Mouse (Mus musculus) ES-E14 (cell line): Measurements from ENCODE around the gene Gm10644. TPM values are rescaled to one million over a fixed set of nuclear protein-coding genes. Genes with fewer than 3 reads are reported as not detected.

Experiments
- DNase-seq: peaks from one replicate; pipeline ENCODE4 v3.0.0-alpha.2; 2013; ENCODE audit warnings: low read depth, low spot score
- H3K27ac ChIP-seq: 2 replicates; pipeline ENCODE4 v1.5.1; 2012; ENCODE audit warnings: low read depth, mild to moderate bottlenecking, low read length, moderate library complexity, mixed read lengths; ENCODE audit not compliant: poor library complexity, insufficient read depth, severe bottlenecking
- H3K36me3 ChIP-seq: 2 replicates; pipeline ENCODE4 v1.6.1; 2012; ENCODE audit warnings: mild to moderate bottlenecking, low read length, moderate library complexity, mixed read lengths; ENCODE audit not compliant: control insufficient read depth, poor library complexity, insufficient read depth, severe bottlenecking
- H3K4me1 ChIP-seq, 2 experiments: fragments of 150-350 bp in 1 of 2; sonication (generic) in 1 of 2; 2 replicates each; pipeline ENCODE4 v1.6.1; 2012; ENCODE audit warnings: low read length in 2 of 2, mild to moderate bottlenecking in 1 of 2, mixed read lengths in 1 of 2; ENCODE audit not compliant: control insufficient read depth in 2 of 2, insufficient read depth in 2 of 2, poor library complexity in 1 of 2
- H3K4me3 ChIP-seq, 2 experiments: fragments of 150-350 bp in 1 of 2; sonication (generic) in 1 of 2; 2 replicates each; pipeline ENCODE4 v1.5.1; 2012; ENCODE audit warnings: low read length in 2 of 2, low read depth in 1 of 2, mild to moderate bottlenecking in 1 of 2, mixed read lengths in 1 of 2; ENCODE audit not compliant: insufficient read depth in 1 of 2, poor library complexity in 1 of 2, severe bottlenecking in 1 of 2
- H3K9ac ChIP-seq: 2 replicates; pipeline ENCODE4 v1.6.1; 2012; ENCODE audit warnings: low read depth, mild to moderate bottlenecking, low read length, mixed read lengths; ENCODE audit not compliant: poor library complexity, insufficient read depth, severe bottlenecking
- H3K9me3 ChIP-seq: fragments of 150-350 bp; sonication (generic); 2 replicates; pipeline ENCODE4 v1.6.1; 2012; ENCODE audit warnings: low read depth, mild to moderate bottlenecking, low read length; ENCODE audit not compliant: control insufficient read depth, insufficient read depth
- CHD2 ChIP-seq: IDR thresholded peaks from 2 replicates; pipeline ENCODE4 v1.6.1; 2014; ENCODE audit warnings: mild to moderate bottlenecking, low read depth, low read length, inconsistent platforms
- HCFC1 ChIP-seq: IDR thresholded peaks from 2 replicates; pipeline ENCODE4 v1.6.1; 2012; ENCODE audit warnings: low read length, inconsistent platforms, borderline replicate concordance; ENCODE audit not compliant: insufficient read depth
- MAFK ChIP-seq: IDR thresholded peaks from 2 replicates; pipeline ENCODE4 v1.6.1; 2014; ENCODE audit warnings: mild to moderate bottlenecking, low read depth, low read length, inconsistent platforms; ENCODE audit not compliant: insufficient read depth
- ZC3H11A ChIP-seq: IDR thresholded peaks from 2 replicates; pipeline ENCODE4 v1.6.1; 2012; ENCODE audit warnings: low read depth, mild to moderate bottlenecking, inconsistent platforms, low read length, borderline replicate concordance
- ZNF384 ChIP-seq: IDR thresholded peaks from 2 replicates; pipeline ENCODE4 v1.6.1; 2012; ENCODE audit warnings: low read depth, low read length, inconsistent platforms
- in situ Hi-C, 2 experiments: fragments of 600-800 bp; cut with MboI; formaldehyde crosslinking; loops; one replicate each; pipeline ENCODE4 v1.15.1; 2025; ENCODE audit warnings: low sequenced_read_pairs in 2 of 2, inconsistent platforms in 1 of 2; ENCODE audit not compliant: unreplicated experiment in 2 of 2
- total RNA-seq: library from RNA; depleted of rRNA; stranded (reverse); fragments of 300-350 nt; gene quantifications from 2 replicates; pipeline ENCODE4 v1.2.3, GENCODE M21; 2012

Gene Gm10644
- total RNA-seq, 1 experiment: 1.8 TPM

DNA sequence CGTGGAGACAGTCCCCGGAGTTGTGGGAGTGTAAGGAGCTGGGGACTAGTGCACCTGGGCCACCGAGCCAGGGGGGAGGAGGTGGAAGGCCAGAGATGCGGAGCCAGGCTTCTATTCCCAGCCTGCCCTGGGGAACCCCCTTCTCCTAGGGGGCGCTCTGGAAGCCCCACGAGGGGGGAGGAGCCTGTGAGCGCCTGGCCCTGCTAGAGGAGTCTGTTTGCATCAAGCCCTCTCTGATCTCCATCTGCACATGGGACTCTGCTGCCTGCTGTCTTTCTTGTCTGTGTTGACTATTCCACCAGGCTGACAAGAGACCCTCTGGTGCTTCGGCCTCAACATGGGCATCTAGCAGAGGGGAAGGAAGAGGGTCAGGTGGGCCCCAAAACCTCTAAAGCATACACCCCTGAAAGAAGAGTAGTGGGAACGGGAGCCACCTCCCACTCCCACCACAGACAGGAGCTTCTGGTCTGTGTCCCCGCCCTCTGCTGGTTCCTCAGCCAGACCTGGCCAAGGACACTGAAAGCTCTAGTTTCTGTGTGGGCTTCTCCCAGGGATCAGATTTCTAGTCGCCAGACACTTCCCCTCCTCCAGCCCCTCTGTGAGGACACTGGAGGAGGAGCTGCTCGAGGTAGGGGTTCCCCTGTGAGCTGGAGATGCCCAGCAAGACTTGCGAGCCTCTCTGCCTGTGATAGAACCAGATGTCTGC is 51.9 kb downstream of the Gm10644 start:
- in situ Hi-C loops: no loop called here
- peak overlapping the region; percentile 26; the same call in 1 of the 2 replicates for H3K9ac ChIP-seq
- H3K4me3 ChIP-seq: peak overlapping the region; percentile 18 to 92
- H3K9me3 ChIP-seq: no peaks in the 10 kb centered on the region
- TF ChIP-seq ZC3H11A (no peak), ZNF384 (no peak), HCFC1 (no peak), CHD2 (no peak), MAFK (no peak)
- H3K36me3 ChIP-seq: peaks cover 14% of the 10 kb centered on the region
- DNase-seq: no peak
- H3K27ac ChIP-seq: peak overlapping the region; percentile 23
- H3K4me1 ChIP-seq: peaks cover 5 to 14% of the 10 kb centered on the region in 2 experiments; a peak in 3 of 4 replicates

DNA sequence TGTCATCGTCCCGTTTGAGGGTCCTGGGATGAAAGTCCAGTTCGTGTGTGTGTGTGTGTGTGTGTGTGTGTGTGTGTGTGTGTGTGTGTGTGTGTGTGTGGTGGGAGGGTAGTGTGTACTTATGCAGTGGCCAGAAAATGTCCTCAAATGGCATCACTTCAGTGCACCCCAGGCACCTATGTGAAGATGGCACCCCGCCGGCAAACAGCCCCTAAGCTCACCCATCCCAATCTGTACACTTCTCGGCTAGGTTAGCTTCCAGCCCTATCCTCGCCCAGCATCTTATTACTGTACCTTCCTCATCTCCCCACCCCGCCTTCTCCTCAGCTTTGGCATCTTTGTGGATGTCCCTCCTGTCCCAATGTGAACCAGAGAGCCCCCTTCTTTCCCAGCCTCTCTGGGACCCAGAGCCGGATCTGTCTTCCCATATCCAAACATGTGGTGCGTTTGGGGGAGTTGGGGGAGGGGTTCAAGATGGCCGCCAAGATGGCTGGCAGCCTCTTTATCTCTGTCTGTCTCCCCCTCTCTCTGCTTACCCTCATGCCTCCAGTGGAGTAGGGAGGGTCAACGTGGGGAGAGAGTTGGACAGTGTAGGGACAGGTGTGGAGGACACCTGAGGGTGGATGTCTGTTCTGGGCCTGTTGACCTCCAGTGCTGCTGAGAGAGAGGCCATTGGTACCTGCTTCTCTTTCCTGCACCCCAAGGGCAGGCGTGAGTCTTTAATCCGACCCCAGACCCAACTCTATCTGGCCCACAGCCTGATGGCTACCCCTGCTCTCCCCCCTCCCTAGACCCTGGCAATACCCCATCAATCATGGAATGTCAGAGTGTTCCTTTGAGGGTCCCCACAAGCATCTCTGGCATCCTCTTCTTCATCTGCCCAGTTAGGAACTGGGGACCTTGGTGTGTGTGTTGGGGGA is 53.2 kb downstream of the Gm10644 start:
- peak overlapping the region; percentile 80 to 92 for H3K4me3 ChIP-seq
- in situ Hi-C loops: no loop called here
- H3K9me3 ChIP-seq: no peaks in the 10 kb centered on the region
- peaks cover 6 to 18% of the 10 kb centered on the region in 2 experiments; a peak in 3 of 4 replicates for H3K4me1 ChIP-seq
- peaks cover 8% of the 10 kb centered on the region for H3K36me3 ChIP-seq
- no peak for DNase-seq
- H3K9ac ChIP-seq: peak overlapping the region; percentile 81
- H3K27ac ChIP-seq: peak overlapping the region; percentile 29
- TF ChIP-seq CHD2 (no peak), MAFK (no peak), ZC3H11A (no peak), HCFC1 (no peak), ZNF384 (no peak)

DNA sequence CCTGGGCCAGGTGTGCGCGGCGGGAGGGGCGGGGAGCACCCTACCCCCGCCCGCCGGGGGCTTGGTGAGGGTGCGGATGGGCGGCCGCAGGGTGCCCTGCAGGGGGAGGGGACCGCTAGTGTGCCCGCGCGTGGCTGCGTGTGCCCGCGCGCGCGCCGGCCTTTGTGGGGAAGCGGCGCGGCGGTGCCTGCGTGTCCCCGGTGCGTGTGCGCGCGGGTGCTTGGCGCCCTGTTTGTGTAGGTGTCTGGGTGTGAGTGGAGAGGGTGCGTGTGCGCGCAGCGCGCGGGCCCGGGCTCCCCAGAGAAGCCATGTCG is 54.1 kb downstream of the Gm10644 start:
- Histone ChIP-seq H3K4me3 (peak overlapping the region; percentile 80 to 92), H3K4me1 (peaks cover 7 to 18% of the 10 kb centered on the region in 2 experiments; a peak in 3 of 4 replicates), H3K36me3 (peaks cover 6% of the 10 kb centered on the region), H3K27ac (peak overlapping the region; percentile 79), H3K9me3 (no peaks in the 10 kb centered on the region), H3K9ac (peak overlapping the region; percentile 81)
- no peak for DNase-seq
- TF ChIP-seq ZNF384 (no peak), CHD2 (no peak), HCFC1 (no peak), MAFK (no peak), ZC3H11A (no peak)
- in situ Hi-C loops: no loop called here

DNA sequence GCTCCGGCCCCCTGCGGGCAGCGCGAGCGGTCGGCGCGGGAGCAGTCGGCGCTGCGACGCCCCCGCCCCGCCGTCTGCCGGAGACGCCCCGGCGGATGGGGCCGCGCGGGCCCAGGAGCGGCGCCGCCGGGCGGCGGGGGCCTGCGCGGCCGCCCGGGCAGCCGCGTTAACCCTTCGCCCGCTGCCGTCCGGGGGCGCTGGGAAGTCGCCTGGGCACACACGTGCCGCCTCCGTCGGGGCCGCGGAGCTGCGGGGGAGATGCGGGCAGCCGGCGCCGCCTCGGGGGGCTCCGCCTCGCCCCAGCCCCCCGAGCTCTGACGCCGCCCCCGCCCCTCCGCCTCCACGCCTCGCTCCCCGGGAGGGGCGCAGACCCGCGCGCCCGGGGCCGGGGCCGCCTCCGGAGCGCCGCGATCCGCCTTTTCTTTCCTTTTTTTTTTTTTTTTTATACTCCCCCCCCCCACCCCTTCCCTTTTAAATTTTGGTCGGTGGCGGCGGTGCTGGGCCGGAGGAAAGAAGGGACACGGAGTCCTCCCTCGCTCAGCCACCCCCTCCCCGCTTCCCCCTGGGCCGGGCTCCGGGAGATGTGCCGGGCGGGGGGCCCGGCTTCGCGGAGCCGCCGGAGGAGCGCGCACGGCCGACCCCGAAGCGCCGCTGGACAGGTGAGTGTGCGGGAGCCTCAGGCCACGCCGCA is 54.6 kb downstream of the Gm10644 start:
- no peak for DNase-seq
- Histone ChIP-seq H3K4me1 (peaks cover 7 to 18% of the 10 kb centered on the region in 2 experiments; a peak in 3 of 4 replicates), H3K9ac (peak overlapping the region; percentile 81), H3K9me3 (no peaks in the 10 kb centered on the region), H3K4me3 (peak overlapping the region; percentile 80 to 92), H3K36me3 (peaks cover 2% of the 10 kb centered on the region; the same call in 1 of the 2 replicates), H3K27ac (peak overlapping the region; percentile 79)
- in situ Hi-C loops: no loop called here
- TF ChIP-seq MAFK (no peak), HCFC1 (no peak), ZNF384 (peak; percentile 45; the same call in 1 of the 2 replicates), ZC3H11A (no peak)
